Mouse (Mus musculus) gastrocnemius, postnatal 36 days (tissue): Measurements from ENCODE around the gene Klhl21. TPM values are rescaled to one million over a fixed set of nuclear protein-coding genes. Genes with fewer than 3 reads are reported as not detected.
A peak's percentile ranks its signal among the peaks of the same experiment; 100 is the strongest.
"Not testable (repeated sequence)": the region's sequence is repeated elsewhere in the genome, so short reads cannot be mapped to it uniquely, and the experiment has no call there.

Experiments
- DNase-seq, 2 experiments: peaks; one replicate each; pipeline ENCODE4 v3.0.0; 2022
- intact Hi-C: fragments of 180-260 bp; cut with DNase I; formaldehyde crosslinking; loops from one replicate; pipeline ENCODE4 v1.15.1; 2025
- total RNA-seq, 2 experiments: library from RNA; stranded (reverse); gene quantifications; 2 replicates each; pipeline ENCODE4 v1.2.3; 2021

Klhl21 gene
- total RNA-seq, 2 experiments from 2014 or later: 77.1 to 91.5 TPM

DNA sequence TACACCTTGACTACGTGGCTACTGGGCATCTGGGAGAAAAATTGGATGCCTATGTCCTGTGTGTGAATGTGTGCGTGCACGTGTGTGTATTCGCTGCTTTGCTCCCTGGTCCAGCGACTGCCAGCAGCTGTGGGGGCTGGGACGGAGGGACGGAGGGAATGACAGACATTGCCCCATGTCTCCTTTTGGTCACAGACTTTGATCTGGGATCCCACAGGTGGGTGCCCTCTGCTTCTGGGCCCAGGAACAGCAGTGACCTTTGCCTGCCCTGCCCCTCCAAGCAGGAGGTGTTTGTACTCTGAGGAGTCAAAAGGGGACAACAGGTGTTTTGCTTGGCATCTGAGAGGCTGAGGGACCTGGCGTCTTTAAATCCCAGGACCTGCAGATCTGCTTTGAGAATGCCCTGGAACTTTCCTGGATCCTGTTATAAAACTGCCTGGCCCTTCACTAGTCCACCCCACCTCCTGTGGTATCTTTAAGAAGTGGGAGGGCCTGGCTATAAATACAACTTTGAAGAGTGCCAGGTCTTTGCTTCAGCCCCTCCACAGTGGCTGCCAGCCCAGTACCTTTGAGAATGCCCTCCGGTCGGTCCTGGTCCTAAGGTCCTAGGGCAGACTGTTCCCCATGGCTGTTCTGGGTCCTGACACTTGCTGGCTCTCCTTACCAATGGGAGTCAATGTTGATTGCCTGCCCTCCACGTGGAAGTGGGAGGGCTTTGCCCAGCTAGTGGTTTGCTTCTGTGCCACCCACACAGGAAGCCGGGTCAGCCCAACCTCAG is 4.6 kb downstream of the Klhl21 start:
- intact Hi-C loops: no loop called here

DNA sequence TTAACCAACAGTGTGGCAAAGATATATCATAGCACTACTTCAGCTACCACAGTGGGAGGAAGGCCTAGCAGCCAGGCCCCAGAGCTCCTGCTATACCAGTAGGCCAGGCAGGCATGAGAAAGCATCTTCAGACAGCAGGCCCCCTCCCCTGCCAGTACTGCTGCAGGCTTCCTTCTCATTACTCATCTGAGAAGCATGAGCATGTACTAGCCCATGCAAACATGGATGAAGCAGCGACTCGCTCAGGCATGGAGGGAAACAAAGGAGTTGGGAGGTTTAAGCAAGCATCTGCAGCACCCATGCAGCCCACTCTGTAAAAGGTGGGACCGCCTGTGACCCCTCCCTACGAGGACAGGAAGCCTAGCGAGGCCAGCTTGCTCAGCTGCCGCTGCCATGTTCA is 10.5 kb downstream of the Klhl21 start:
- no peak for DNase-seq
- intact Hi-C loops: no loop called here

More for the DNA sequence above, 4.6 kb downstream of the Klhl21 start:
- DNase-seq: peak in 1 of 2 experiments; percentile 32

DNA sequence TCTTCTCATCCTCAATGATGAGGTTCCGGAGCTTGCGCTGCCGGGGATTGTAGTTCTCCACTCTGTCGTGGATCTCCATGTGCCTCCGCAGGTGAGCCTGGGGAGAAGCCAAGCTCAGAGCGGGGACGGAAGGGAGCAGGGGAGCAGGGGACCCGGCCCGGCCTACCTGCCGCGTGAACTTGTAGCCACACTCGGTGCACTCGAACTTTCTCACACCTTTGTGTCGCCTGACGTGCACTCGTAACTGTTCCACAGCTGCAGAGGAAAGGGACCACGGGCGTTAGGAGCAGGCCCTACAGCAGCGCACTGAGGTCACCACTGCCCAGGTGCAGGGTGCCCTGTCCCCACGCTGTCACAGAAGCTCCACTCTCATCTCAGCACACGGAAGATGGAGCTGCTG is 11.4 kb downstream of the Klhl21 start:
- DNase-seq: no peak
- intact Hi-C loops: no loop called here

DNA sequence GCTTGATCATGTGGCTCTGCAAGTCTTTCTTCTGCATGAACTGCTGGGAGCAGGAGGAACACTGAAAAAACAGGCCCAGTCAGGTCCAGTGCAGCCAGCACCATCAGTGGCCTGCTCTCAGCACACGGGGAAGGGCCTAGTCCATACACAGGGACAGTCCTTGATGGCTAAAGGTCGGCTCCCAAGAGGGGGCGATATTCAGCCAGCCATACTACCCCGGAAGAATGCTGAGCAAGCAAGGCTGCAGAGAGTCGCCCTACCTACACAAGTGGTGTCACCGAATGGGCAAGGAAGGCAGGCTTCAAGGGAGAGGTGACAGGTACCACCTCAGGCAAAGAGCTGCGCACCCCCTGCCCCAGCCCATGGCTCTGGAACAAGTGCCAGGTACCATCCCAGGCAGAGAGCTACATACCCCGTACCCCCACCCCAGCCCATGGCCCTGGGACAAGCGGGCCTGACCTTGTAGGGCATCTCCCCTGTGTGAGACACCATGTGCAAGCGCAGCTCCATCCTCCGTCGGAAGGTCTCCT is 13.0 kb downstream of the Klhl21 start:
- no peak for DNase-seq
- intact Hi-C loops: no loop called here

DNA sequence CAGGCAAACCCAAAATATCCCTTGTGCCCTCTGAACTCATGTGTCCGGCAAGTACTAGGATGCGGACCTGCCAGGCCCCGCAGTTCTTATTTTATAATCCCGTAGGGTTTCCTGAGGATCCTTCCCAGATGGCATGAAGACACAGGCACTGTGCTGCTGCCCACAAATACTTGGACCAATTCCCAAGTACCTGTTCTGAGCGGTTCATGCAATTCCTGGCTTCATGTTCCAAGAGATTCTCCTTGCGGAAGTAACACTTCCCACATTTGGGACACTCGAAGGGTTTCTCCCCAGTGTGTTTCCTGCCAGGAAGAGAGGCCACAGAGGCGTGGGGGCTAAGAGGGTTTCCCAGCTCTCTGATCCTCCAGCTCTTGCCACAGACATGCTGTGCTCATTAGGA is 13.9 kb downstream of the Klhl21 start:
- intact Hi-C loops: no loop called here
- no peak for DNase-seq

GRCm38 (mm10) chr4:152024525-152024924 is 15.9 kb downstream of the Klhl21 start:
- intact Hi-C loops: no loop called here

GRCm38 (mm10) chr4:152026751-152027508 is 18.3 kb downstream of the Klhl21 start:
- no peak for DNase-seq
- intact Hi-C loops: no loop called here

More at GRCm38 (mm10) chr4:152024525-152024924, 15.9 kb downstream of the Klhl21 start:
- no peak for DNase-seq

DNA sequence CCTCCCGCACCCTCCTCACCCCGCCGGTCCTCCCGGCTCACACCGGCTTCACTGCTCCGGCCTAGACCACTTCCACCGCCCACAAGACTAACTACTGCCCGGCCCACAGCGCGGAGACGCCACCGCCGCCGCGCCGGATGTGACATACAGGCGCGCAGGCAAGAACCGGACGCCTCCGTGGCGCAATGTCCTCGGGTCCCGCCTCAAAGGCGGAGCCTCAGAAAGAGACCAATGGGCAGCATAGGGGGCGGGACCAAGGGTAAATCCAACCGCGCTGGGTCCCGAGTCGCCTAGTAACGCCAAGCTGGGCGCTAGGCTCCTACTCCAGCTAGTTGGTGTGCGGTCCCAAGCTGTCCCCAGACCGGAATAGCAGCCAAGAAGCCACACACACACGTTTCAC is 18.9 kb downstream of the Klhl21 start, which contains the start of gene Zbtb48:
TSS of gene Zbtb48 (minus strand) at position 148 of the 400 bp plus-strand sequence.
- intact Hi-C loops: no loop called here
- DNase-seq: peak; percentile 94 to 95

GRCm38 (mm10) chr4:152028456-152028855 is 19.9 kb downstream of the Klhl21 start:
- intact Hi-C loops: no loop called here
- DNase-seq: no peak

- intact Hi-C loops: no loop called here
- no peak for DNase-seq
These were observed 20.5 kb downstream of the Klhl21 start for GRCm38 (mm10) chr4:152029087-152029486.

- DNase-seq: no peak
These were observed 21.4 kb downstream of the Klhl21 start for GRCm38 (mm10) chr4:152029997-152030396.

DNA sequence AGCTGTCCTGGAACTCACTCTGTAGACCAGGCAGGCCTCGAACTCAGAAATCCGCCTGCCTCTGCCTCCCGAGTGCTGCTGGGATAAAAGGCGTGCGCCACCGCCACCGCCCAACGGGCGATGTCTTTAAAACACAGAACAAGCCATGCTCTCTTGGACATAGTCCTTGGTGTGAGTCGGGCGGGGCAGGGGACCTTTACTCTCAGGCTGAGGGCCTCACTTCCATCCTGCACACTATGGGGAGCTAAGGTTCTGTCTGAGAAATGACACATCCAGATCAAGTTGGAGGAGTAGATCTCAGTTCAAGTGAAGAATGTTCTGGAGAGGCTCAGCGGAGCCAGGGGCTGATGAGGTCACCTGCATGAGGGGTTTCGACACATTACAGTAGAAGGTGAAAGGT is 24.3 kb downstream of the Klhl21 start:
- intact Hi-C loops: no loop called here
- DNase-seq: no peak

More at GRCm38 (mm10) chr4:152029997-152030396, 21.4 kb downstream of the Klhl21 start:
- intact Hi-C loops: no loop called here

GRCm38 (mm10) chr4:152036464-152036863 is 27.9 kb downstream of the Klhl21 start:
- not testable (repeated sequence) for DNase-seq

GRCm38 (mm10) chr4:152038225-152038984 is 29.8 kb downstream of the Klhl21 start, which contains the start of gene Tas1r1:
TSS of gene Tas1r1 (minus strand) at chr4:152038568.
- intact Hi-C loops: loop anchor here (2.0 kb wide), 2 partner anchors 58 kb away; no protein-coding TSS in a partner anchor
- no peak for DNase-seq

More at GRCm38 (mm10) chr4:152036464-152036863, 27.9 kb downstream of the Klhl21 start:
- intact Hi-C loops: not testable (repeated sequence)

GRCm38 (mm10) chr4:152038985-152039830 is 30.6 kb downstream of the Klhl21 start, which contains the start of gene Nol9:
TSS of gene Nol9 (plus strand) at chr4:152039321.
- intact Hi-C loops: loop anchor here (2.0 kb wide), 2 partner anchors 58 kb away; no protein-coding TSS in a partner anchor
- peak; percentile 90 to 92 for DNase-seq

DNA sequence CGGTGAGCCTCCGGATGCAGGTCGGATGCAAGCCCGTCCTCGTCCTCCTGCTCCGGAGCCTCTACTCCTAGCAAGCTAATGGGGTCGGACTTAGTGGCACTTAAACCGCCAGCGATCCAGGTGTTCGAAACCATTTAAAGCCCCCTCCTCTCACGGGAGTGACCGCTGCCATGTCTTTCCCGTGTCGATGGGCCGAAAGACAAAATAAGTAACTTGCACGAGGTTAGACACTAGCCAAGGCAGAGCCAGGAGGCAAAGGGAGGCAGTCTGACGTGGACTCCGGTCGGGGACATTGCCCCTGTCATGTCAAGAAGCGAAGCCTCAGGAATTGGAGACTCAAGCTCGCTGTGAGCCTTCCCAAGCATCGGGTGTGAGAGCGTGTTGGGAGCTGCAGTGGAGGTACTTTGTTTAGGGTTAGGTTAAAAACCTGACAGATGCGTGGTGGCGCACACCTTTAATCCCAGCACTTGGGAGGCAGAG is 31.3 kb downstream of the Klhl21 start:
- DNase-seq: no peak
- intact Hi-C loops: loop anchor here (2.0 kb wide), 2 partner anchors 57 to 59 kb away; no protein-coding TSS in a partner anchor

DNA sequence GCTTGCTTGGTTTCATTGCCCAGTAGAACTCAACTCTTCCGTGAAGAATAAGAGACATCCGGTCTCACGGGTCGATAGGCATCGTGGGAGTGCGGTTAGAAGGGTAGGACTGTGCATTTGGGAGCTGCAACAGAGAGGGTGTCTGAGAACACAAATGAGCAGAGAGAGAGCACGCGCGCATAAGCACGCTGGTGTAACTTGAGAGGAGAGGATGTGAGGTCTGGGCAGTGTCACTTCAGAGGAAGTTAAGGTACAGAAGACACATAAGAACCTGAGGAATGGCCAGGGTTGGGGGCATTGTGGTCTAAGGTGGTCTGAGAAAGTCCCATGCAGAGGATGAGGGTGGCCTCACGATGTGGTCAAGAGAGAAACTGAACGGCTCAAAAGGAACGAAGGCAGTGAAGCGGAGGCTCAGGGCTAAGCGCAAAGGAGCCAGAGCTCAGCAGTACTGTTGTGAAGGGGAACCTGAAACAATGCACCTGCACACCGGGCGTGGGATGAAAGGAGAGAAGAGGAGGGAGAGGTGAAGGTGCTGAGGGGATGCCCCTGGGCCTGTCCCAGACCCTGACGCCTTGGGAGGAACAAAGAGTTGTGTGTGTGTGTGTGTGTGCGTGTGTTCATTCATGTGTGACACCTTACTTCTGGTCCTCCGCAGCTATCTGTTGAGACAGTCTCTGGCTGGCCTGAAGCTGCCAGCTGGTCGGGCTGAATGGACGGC is 33.5 kb downstream of the Klhl21 start:
- intact Hi-C loops: no loop called here
- no peak for DNase-seq

DNA sequence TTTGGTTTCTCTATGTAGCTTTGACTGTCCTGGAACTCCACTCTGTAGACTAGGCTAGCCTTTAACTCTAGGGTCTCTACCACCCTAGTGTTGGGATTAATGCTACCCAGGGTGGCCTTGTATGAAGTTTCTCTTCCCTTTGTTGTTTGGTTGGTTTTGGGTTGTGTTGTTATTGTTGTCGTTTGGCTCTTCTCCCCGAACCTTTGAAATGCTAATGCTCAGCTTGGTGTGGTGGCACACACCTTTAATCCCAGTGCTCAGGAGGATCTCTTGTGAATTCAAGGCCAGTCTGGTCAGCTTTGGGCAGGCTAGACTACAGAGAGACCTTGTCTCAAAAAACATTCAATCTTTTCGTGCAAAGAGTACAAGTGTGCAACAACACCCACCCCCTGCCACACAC is 34.6 kb downstream of the Klhl21 start:
- intact Hi-C loops: no loop called here
- no peak for DNase-seq
